Mouse (Mus musculus) brain, adult 2 months (tissue): ENCODE measurements around the gene Vps26b.
A peak's percentile ranks its signal among the peaks of the same experiment; 100 is the strongest.

Experiments
- DNase-seq: peaks from one replicate; pipeline ENCODE4 v3.0.0; 2011; ENCODE audit warnings: low read depth, low spot score

Vps26b gene

DNA sequence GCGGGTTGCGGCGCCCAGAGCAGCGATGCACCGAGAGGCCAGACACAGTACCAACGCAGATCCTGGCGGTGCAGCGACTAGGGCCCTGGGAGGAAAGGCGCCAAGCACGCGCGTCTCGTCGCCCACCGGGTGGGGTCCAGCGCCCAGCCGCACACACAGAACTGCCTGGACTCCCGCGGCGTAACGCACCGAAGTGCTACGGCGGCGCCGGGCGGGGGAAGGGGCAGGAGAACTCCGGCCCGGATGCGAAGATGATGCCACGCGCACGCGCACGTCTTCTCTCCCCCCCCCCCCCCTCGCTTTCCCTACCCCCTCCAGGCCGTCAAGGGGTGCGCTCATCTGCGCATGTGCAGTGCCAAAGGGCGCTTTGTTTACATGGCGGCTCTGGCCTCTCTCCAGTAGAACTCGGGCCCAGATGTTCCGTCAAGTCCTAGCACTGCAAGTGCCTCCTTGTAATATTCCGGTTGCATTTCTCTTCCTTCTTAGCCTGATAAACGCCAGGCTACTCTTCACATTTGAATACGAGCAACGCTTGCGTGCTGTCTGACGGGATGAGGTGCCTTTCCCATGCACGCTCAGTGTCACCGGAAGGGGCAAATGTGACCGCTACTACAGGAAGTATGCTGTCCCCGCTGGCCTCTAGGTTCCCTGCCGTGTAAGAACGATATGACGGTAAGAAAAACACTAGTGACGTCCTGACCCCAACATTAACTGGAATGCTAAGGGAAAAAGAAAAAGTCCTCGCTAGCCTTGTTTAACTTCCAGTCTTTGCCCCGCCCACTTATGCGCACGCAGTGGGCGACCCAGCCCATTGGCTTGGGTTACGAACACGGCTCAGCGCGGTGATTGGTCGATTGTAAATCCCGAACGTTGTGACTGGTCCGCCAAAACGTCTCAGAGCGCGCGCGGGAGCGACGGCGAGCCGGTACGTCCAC is at the start of gene Vps26b, which contains the start of gene Ncapd3:
Vps26b (minus strand) TSS at position 238 of the 935 bp plus-strand sequence.
Ncapd3 (plus strand) TSS at position 348 of the 935 bp plus-strand sequence.
- DNase-seq = peak; percentile 99

DNA sequence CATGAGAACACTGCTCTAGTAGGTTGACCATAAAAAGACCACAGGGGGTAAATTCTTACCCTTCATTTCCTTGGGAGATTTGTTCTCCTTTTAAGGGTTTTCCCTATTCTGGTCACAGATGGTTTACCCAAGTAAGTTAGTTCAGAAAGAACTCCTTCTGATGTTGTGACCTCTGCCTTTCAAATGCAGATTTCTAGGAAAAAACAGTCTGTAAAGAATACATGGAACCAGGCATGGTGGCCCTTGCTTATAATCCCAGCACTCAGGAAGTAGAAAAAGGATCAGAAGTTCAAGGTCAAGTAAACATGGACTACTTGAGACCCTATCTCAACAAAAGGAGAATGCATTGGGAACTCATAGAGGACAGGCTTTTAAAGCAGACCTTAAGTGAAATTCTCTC is 45.9 kb upstream of the Vps26b start:
- no peak for DNase-seq

DNA sequence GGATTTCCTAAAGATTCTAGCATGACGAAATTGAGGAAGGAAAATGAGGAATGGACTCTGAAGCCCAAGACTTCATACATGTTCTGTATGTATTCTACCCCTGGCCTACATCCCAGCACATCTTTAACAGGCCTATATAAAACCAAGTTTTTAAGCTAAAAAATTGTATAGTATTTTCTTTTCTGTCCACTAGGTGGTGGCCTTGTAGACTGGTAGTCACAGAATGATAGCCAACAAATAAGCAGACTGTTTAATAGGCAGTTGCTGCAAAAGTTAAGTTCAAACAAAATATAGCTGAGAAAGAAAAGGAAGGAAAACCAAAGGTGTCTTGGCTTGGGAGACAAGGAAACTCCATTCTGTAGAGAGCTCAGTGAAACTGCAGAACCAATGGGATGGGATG is 44.8 kb upstream of the Vps26b start:
- no peak for DNase-seq

DNA sequence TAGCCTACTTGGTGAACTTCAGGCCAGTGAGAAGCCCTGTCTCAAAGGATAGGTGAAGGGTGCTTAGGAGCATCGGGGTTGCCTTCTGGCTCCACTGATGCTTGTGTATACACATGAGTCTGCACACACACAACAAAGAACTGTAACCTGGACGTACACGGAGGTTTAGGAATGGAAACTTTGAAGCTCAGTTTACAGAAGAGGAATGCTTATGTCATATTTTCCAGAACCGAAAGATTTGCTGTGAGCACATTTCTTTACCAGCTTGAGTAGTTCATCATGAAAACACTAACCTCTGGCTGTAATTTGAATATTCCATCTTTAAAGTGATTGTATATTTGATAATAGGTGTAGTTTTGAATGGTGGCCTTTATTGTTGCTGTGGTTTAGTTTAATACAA is 41.0 kb upstream of the Vps26b start:
- no peak for DNase-seq

DNA sequence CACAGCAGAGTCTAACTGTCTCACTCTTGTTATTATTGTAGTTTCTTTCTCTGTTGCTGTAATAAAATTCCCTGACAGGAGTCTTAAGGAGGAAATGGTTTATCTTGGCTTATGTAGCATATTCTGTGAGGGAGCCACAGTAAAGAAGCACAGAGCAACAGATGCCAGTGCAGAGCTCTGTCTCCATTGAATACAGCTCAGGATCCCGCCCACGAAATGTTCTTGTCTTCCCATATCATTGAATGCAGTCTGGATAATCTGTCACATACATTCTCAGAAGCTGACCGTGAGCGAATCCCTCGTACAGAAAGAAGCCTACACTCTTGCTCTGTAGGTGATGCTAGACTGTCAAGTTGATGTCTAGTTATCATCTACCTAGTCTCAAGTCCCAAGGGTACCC is 28.5 kb upstream of the Vps26b start:
- peak; percentile 79 for DNase-seq

DNA sequence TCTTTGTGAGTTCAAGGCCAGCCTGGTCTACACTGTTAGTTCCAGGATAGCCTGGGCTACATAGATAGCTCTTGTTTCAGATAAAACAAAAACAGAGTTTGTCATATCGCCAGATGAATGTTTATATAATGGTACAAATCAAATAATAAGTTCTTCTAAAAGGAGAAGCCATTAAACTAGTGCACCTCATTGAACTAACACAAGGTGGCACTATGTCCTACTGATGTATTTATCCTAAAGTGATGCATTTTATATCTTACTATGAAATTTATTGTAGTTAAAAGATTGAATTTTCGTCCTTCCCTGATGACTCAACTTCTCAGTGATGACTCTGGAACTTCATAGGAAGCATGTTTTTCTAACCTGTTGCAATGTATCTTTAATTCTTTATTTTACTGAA is 19.6 kb upstream of the Vps26b start:
- DNase-seq = peak; percentile 50

DNA sequence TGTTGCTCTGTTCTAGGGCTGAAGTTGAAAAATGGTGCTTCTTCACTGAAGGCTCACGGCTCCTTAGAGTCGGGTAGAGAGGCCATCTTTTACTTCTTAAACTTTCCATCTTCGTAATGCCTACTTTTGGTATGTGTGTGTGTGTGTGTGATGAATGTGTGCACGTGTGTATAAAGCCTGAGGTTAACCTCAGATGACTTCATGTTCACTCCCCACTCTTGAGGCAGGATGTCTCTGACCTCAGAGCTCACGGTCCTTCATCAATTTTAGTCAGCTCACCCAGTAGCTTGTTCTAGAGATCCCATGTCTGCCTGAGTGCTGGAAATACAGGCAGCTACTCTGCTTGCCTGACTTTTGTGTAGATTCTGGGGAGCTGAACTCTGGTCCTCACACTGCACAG is 14.0 kb upstream of the Vps26b start:
- no peak for DNase-seq

DNA sequence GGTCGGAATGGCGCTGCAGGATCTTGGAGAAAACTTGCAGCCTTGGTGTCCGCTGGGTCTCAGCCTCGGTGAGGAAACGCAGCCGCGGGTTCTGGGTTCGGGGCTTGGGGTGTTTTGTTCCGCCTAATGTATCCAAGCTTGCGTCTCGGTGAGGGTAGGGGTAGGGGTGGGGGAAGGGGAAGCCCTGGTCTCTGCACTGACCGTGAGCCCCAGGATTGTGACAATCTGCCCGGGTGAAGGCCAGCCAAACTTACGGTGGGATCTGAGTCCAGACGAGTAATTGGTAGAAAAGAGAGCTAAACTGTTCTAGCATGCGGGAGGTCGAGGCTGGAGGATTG is 867 bp upstream of the Vps26b start:
- no peak for DNase-seq

DNA sequence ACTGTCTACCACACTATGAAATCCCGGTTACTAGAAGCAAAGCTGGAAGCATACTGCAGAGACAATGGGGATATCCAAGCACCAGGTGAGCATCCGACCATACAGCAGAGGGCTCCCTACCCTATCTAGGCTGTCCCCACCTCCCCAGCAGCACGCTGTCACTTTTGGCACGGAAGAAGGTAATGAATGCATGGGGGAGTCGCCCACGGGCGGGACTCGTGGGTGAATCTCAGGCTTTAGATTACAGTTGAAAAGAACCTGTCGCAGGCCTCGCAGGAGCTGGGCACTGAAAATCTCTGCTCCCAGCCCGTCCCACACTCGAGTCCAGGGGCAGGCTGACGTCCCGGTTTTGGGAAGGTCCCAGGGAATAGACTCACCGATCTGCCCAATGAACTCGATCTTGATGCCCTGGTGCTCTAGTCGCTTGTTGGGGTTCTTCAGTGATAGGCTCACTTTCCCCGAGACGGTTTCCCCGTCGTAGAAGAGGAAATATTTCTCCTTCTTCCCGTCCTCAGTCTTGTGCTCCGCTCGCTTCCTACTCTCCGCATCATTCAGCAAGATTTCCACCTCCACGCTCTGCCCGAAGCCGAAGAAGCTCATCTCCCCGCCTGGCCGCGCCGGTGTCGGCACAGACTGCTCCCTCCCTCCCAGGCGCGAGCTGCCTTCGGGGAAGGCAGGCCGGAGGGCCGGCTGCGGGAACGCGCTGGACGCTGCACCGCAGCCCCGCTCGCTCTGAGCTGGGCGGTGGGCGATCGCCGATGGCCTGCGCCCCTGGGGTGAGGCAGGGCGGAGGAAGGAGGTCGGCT is 640 bp downstream of the Vps26b start:
- peak; percentile 89 for DNase-seq

DNA sequence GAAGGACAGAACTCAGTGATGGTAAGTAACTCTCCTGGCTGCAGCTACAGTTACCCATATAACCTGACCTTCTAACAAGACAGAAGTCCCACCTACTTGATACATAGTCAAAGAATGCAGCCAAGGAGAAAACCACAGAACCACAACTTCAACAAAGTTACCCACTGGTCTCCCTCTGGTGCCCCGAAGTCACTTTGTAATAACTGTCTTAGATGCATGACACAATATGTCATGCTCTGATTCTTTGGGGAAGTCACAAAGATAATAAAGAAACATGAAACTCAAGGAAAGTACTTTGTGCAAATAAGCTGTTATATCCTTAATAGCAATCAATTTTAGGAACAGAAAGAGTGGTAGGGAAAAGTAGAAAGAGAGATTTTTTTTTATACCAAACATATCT is 3.2 kb downstream of the Vps26b start:
- no peak for DNase-seq

DNA sequence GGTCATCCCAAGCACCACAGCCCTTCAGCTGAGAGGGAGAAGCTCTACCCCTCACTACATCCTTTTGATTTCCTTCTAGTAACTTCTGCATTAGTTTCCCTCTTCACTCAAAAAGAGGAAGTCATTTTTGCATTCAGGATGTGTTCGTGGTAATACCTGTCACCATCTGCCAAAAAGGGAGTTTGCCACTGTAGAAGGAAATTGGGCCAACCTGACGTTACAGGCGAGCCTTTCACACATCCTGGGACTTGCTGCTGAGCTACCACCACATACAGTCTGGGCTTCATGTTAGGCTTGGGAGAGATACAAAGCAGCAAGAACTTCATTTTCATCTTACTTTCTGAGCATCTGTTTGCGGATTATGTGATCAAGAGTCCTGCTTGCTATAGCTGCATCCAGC is 6.2 kb downstream of the Vps26b start:
- DNase-seq = no peak

DNA sequence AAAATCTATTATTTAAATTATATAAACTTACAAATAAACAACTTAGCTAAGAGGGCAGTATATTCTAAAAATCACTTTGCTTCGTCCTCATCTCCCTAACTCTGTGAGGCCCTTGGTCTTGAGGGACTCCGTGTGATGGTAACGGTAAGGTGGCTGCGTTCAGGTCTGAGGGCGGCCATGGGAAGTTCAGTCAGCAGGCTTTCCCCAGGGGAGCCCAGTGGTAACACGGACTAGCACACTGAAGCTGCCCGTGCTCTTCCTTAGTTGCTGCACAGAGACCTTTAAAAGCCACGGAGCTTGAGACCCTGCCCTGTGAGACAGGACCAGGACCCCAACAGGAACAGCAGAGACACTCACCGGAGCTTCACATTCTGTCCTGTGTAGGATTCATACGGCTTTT is 10.9 kb downstream of the Vps26b start:
- no peak for DNase-seq

DNA sequence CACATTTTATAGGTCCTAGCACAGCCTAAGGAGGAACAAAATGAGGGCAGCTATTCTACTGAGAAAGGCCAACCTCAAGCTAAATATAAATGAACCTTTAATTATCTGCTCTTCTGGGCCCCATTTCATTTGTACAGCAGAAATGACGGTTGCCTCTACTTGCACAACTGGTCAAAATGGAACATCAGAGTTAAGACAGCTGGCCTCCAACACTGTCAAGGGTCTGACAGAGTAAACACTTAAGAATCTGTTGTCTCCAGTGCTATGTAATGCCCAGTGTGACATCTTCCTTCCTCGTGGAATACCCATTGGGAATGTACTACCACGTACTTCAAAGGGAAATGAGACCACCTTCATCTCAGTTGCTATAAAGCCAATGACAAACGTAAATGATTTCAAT is 18.3 kb downstream of the Vps26b start:
- DNase-seq = no peak

DNA sequence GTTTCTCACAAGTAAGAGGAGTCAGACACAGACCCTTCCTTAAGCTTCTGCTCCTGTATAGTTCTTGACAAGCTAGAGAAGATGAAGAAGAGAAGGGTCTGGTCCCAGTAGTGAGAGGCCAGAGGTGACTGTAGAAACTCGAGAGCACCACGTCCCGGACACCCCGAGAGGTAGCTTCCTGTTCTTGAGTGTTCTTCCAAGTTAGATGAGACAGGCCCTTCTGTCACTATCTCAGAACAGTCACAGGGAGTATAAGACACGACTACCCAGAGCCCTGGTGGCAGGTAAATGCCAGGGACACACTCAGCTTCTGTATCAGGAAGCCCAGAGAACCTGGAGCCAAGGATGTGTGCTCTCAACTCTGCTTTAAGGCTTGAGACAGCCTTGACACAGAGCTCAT is 20.6 kb downstream of the Vps26b start:
- DNase-seq = no peak

DNA sequence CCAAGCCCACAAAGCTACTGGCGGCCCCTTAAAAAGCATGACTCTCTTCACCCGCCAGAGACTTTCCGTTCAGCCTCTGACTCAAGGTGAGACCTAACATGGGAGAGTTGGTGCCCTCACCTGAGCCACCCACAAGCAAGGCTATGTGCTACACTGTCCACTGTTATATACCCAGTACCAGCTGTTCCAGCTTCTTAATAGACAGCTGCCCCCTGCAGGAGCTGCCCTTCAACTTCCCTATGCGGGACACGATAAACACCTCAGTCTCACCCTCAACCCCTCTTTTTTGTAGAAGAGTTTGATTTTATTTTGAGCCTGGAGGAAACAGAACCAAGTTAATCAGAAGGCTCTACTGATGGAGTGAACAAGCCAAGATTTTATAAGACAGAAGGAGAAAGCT is 23.0 kb downstream of the Vps26b start:
- no peak for DNase-seq

DNA sequence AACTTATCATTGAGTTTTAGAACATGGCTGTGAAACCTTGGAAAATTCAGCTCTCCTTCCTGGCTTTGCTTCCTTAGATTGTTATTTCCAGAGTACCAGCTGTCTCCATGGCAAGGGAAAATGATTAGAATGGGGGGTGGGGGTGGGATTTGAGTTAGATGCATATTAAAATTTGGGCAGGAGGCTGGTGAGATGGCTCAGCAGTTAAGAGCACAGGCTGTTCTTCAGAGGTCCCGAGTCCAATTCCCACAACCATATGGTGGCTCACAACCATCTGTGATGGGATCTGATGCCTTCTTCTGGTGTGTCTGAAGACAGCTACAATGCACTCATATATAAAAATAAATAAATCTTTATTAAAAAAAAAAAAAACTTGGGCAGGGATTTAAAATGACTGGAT is 23.9 kb downstream of the Vps26b start:
- peak; percentile 83 for DNase-seq

DNA sequence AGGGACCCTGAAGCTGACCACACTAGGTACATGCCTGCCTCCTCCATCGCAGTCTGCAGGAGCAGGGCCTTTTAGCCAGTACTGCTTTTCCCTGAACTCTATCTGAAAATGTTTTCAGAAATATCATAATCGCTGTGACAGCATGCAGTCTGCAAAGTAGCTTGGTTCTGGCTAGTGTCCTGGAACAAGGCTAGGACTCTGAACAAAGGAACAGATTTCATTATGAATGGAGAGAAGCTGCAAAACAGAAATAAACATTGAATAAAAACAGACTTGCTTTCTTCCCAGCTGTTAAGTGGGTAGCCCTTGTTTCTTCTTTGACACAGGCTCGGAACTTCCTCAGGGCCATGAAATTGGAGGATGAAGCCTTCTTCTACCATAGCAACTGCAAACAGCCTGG is 24.6 kb downstream of the Vps26b start:
- peak; percentile 33 for DNase-seq

DNA sequence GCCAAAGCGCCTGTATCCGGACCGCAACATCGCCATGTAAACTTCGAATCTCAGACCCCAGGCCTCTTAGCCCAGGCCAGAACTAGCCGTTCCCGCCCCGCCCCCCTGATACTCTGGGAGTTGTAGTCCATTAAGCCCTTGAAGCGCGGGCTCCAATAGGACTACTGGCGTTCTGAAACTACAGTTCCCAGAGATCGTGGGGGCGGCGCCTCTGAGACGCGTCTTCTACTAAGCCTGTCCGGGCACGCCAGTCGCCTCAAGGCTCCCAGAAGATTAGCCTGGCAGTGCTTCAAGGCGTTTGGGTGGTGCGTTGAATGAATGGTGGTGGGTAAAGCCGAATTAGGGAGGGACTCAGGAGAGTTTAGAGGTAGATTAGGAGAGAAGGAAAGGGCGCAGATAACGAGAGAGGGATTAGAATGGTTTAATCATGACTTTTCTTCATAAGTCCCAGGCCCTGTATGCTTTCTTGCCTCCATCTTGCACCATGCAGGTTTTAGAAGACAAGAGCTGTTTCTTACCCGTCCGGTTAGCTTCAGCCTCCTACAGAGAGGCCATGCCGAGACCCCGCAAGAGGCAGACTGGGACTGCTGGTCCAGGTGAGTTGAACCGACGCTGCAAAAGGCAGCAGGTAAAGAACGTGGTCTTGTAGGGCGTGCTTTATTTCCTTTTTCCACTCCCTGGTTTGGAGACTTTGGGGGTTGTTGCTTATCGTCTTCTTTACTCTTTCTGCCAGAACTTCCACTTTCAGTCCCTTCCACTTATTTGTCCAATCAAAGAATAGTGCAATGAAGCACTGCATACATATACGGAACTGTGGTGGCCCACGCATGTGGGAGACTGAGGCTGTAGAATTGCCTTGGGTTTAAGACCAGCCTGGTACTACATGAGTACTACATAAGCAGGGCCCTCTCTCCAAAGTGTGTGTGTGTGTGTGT is 30.1 kb downstream of the Vps26b start, which contains the start of the genes Acad8 and Thyn1:
Acad8 (minus strand) TSS at position 106 of the 935 bp plus-strand sequence.
Thyn1 (plus strand) TSS at position 250 of the 935 bp plus-strand sequence.
- peak; percentile 99 for DNase-seq

DNA sequence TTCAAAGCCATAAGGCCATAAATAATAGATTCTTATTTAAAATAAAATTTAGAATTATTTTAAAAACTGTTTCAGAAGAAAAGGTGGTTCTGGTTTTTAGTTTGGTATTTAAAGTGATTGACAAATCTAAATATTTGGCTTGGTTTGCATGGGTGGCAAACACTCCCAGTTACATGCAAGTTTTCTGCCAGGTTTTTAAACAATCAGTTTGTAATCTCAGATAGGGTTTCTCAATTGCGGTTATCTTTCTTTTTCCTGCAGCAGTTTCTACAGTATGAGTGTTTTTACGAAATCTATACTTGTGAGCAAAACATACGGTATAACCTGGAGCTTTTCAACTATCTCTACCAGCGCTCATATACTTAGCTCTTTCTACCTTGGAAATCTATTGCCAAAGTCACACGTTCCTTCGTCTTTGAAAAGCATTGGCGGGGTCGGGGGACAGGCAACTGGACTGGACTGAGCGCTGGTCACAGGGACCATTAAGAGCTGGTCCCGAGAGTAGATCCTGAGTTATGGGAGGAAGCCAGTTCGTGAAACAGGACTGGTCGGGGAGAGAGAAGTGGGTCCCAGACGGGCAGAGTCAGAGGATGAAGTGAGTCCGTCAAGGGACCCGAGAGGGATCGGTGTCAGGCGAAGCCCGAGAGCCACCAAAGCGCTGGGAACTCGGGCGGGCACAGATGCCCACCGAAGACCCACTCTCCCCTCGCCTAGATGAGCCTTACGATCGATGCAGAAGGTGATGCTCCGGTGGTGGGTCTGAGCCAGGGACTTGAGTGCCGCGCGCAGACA is 31.0 kb downstream of the Vps26b start:
- no peak for DNase-seq

DNA sequence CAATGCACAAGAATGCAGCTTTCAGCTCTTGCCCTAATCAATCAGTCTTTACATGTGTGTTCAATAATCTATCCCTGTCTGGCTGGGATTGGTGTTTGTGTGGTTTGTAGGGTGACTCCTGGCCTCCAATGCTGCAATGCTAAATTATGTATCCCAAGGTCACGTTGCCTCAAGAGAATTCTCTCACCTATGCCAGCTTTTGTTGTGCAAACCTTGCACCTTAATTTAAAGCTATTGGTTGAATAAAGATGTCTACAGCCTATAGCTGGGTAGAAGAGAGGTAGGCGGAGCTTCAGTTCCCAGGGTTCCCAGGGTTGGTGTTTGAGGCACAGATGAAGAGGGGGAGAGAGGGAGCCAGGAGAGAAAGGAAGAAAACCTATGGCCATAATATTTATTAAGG is 32.4 kb downstream of the Vps26b start:
- DNase-seq = no peak

DNA sequence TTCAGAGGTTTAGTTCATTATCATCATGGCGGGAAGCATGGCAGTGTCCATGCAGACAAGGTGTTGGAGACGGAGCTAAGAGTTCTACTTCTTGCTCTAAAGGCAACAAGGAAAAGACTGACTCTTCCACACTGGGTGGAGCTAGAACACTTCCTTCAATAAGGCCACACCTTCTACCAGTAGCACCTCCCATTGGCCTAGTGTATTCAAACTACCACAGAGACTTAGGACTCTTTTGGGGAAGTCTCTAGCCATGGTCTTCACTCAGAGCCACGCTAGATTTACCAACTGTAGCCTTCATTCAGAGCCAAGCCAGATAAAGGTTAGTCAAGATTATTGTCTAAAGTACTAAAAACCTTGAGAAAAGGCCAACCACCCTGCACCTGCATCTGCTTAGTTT is 32.8 kb downstream of the Vps26b start:
- DNase-seq = no peak
